Mouse (Mus musculus) forelimb bud, embryonic 11.5 days (tissue): ENCODE measurements at regions not wholly inside any gene's neighbourhood (a gene's known extent, or its start where the extent isn't known, plus 50 kb on each side); places are given as distances from the start of the nearest gene placed in this dataset.

Experiments used
- DNase-seq: peaks from one replicate; pipeline ENCODE4 v3.0.0-alpha.2; 2012; ENCODE audit warnings: low read depth, low spot score

DNA sequence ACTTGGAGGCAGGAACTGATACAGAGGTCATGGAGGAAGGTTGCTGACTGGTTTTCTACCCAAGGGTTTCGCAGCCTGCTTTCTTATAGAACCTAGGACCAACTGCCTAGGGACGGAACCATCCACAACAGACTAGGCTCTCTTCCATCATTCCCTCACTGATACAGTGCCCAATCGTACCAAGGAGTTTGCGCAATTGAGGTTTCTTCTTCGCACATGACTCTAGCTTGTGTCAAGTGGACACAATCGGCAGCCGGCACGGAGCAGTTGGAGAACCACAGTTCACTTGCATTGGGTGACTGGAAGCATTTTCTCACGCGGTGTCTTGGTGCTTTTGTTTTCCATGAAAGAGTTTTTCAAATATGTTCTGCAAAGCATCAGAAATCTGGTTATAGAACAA, 149.1 kb upstream of the Dyrk2 start:
- DNase-seq = no peak

DNA sequence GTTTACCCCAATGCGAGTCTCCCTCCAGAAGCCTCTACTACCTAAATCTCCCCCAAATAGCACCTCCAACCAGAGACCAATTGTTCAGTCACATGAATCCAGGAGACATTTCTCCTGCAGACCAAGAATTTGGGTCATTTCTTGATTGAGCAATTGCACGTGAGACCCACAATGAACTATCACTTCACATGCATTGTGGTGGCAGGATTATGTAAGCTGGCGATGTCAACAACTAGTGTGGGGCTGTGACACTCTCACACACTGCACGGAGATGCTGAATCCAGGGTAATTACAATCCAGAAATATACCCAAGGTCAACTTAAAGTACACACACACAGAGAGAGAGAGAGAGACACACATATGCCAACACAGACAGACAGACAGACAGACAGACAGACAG, 148.5 kb upstream of the Dyrk2 start:
- no peak for DNase-seq

DNA sequence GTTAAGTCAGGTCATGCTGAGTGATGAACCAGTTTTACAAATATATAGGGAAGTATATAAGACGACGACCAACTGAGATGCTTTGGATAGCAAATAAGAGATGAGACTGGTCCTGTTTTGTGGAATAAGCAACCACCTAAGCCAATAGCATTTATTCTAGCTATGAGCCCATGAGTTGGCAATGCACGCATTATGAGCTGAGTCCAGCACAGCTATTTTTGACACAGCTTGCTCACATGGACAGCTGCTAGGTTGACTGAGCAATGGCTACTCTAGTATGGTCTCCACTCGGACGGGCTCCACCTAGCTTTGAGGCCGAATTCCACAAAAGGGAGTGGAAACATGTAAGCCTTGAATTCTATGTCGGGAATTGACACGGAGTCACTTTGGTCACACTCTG, 146.1 kb upstream of the Dyrk2 start:
- DNase-seq = no peak

DNA sequence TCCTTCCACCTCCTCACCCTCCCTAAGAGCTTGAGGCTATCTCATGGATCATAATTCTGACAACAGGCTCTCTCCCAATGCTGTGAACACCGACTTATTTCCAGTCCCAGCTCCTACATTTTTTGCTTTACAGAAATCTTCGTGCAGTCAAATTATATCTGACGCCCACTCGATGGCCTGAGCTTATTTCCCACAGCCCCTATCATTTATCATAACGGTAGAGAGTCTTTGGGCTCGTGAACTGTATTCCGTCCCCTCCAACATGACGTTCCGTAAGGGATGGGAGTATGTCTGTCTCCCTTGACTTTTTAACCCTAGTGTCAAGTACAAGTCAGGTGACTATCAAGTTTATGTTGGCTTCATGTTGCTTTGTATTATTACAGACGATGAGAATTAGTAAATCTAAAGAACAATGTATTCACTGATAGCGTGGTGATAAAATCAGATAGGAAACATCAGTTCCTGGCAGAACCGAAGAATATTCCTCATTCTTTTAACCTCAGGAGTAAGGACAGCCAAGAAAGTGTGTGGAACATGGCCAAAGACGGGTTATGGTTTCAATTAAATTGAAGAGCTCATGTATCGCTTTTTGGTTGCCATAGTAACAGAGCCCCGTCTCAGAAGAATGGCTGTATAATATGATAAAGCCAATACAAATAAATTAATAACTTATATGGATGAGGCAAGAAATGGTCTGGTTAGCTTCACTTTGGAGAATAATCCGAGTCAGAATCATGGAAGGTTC, 145.5 kb upstream of the Dyrk2 start:
- DNase-seq = no peak

DNA sequence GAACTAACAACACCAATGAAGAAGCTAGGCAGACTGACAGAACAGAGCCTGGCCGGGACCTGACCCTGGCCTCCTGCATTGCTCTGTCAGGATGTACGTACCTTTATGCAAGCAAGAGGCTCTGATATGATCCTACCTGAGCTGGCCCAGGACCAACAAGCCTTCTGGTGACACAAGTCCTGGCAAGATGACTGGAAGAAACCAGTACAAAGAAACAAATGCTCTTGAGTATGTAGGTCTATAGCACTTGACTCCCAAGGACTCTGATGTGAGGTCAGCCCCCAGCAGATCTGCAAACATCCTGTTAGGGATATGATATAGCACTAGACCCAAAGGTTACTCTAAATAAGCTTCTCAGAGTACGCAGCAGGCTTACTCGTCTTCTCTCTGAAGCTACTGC, 144.7 kb upstream of the Dyrk2 start:
- no peak for DNase-seq

DNA sequence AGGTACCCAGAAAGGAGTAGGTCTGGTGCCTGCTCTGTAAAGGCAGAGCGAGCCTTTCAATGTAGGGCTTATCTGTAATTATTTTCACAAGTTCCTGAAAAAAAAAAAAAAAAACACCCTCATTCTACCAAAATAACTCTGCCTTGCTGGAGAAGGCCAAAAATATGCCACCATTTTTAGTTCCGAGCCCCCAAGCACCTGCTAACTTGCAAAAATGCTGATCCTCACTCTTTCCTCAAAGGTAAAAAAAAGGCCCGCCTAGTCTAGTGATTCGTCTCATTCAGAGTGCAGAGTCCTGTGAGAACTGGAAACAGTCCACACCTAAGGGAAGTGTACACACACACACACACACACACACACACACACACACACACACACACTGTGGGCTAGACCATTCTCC, 143.7 kb upstream of the Dyrk2 start:
- no peak for DNase-seq

DNA sequence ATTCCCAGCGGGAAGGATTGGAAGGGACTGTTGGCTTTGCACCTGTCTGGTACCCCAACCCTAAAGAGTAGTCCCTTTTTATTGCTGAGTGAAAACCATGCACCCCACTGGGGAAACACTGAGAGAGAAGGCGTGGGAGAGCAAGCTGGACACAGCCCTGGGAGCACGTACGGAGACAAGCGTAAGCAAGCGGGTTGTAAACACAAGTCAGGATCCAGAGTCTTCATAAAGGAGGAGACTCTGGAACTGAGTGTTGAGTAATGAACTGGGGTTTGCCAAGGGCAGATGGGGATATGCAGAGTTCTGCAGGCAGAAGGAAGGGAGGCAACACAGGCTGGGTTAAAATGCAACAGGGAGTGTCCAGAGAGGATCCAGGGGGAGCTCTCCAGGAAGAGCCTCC, 141.5 kb upstream of the Dyrk2 start:
- DNase-seq = no peak

DNA sequence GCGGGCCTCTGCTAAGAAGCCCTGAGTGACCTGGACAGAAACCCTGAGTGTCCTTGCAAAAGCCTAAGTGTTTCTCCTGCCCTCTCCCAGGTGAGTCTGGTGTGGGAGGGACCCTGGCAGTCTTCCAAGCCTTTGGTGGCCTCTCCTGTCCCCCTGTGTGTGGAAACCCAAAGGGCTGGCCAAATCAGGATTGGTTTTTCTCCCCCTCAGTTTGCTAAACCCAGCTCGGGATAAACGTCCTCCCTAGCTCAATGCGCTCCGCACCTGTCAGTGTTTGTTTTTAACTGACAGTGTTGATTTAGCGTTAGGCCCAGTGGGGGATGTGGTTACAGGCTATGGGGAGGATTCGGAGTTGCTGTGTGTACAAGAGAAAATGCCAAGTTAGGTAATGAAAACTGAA, 140.9 kb upstream of the Dyrk2 start:
- no peak for DNase-seq

DNA sequence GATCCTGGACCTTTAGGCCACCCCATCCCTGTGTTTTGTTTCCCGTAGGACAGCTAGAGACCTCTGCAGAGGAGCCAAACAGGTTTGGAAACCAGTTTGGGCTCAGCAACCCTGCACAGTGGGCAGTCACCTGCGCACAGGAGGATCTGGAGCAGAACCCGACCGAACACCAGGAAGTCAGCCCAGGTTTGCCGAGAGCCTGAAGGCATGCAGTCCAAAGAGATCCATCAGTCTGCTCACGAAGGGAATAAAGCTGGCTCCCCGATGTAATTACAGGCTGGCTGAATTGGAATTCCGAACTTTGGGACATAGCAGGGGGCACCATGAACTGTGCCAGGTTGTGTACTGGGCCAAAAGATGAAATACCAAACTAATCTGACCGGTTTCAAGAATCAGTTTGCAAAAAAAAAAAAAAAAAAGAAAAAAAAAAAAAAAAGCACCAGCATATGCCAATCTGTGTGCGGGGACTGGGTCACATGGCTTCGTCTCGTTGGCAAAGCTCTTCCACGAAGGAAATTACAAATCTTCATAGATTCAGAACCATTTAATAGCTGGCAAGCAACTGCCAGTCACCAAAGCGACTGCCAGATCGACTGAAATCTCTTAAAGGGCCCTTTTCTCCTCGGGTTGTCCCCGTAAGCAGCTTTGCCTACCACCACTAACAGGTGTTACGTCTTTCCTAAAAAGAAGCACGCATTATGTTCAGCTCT, 137.0 kb upstream of the Dyrk2 start:
- DNase-seq = no peak

DNA sequence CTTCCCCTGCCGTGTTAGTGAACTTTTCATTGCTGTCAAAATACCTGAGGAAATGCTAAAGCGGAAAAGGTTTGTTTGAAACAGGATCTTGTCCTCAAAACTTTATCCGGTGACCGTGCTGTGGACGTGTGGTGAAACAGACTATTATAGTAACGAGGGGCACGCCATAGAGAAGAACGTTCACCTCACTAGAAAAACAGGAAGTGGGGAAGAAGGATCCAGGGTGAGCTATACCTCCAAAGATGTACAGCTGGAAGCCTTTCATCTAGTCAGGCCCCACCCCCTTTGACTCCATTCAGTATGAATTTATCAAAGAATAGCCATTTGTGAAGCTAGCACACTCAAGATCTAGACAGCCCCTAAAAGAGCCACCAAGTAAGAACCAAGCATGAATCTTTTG, 135.5 kb upstream of the Dyrk2 start:
- DNase-seq = no peak

DNA sequence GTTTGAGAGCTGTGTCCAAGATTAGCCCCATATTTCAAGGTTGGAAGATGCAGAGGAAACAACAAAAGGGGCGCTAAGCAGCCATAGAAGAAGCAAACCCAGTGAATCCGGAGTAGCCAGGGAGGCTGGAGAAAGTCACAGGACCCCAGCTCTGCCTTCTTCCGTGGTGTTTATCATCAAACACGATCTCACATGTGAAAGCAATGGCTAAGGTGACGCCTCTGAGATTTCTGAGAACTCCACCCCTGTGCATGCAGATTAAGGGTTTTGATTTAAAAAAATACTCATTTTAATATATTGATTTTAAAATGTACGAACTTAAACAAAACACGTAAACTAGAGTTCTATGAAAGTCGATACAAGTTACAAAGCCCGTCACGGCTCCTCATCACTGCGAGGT, 134.4 kb upstream of the Dyrk2 start:
- DNase-seq = no peak

DNA sequence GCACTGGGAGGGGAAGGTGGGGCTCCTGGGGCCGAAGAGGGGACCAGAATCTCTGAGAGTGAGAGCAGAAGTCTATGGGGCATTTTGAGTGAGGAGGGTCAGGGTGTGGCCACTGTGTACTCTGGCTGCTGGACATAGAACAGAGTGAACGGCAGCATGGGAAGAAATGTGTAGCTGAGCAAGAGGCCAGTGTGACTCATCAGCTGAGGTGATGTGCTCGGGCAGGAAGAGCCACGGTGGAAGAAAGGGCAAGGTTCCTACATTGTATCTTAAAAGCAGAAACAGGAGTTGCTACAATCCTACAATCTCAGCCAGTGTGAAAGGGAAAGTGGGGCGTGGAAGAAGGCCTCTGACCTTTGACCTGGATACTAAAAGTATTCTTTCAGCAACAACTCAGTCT, 133.8 kb upstream of the Dyrk2 start:
- no peak for DNase-seq

DNA sequence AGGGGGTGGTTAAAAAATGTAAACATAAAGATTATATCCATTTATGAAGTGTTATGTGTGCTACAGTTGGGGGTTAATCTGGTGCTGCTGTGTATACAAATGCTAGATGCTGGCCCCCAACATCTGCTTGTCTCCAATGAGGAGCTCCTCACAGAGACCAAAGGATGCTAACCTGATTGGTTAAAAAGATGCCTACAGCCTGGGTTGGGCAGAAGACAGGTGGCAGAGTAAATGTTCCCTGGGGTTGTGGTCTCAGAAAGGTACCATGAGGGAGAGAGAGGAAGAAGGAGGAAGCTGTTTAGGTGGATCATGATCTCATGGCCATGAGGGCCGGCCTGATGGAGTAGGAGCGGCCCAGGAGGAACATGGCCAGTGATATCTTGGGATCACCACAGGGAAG, 133.0 kb upstream of the Dyrk2 start:
- DNase-seq = no peak

DNA sequence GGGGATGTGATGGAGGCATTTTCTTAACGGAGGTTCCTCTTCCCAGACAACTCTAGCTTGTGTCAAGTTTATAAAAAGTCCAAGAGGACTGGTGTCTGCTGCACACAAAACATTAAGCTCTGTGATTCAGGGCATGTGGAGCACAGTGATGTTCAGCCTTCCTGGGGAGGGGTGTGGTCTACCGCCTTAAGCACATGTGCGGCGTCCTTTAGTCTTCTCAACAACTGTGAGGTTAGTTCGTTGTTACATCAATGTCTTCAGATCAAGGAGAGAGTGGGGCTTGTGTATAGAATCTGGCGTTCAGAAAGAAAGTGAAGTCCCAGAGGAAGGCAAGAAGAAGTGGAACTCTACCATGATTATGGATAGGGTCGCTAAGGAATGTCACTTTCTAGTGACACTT, 131.9 kb upstream of the Dyrk2 start:
- DNase-seq = no peak

DNA sequence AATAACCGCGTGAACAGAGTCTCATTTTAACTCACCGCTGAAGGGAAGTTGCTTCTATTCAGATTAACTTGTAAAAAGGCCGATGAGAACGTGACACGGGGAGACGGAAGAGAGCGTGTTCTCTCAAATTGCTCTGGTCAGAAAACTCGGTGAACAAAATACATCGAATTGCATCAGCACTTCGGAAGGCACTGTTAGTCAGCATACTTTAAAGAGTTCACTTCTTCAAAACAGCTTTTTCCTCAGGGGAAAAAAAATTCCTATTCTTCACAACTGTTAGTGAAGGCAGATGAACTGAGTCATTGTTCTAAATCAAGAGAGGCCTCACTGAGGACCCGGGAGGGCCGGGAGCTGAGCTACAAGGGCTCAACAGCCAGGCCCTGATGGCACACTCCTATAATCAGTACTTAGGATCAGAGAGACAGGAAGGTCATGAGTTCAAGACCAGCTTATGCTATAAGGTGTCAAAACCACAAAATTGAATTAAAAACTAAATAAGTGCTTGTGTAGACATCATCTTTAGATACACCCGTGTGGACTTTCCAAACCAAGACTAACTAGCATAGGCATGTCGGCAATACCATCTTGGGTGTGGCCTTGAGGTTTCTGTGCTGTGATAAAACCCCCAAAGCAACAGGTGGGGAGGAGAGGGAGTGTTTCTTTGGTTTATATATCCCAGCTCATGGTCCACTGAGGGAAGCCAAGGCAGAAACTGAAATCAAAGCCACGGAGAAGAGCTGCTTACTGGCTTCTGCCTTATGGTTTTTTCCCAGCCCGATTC, 131.2 kb upstream of the Dyrk2 start:
- DNase-seq = no peak

DNA sequence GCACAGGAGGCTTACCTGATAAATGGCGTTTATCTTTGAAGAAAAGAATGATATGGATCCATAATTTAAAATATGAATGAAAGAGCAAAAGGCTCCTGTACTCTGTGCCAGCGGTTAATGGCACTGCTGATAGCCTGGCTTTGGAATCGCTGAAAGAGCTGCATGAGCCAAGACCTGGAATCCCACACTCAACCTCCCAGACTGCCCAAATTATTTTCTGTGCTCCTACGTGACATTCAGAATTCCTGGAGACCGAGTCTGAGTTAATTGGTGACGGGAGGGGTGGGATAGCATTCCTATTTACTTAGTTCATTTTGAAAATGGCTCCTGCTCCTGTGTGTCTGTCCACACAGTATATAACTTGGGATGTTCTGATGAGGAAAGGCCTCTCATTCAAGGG, 129.0 kb upstream of the Dyrk2 start:
- DNase-seq = no peak

DNA sequence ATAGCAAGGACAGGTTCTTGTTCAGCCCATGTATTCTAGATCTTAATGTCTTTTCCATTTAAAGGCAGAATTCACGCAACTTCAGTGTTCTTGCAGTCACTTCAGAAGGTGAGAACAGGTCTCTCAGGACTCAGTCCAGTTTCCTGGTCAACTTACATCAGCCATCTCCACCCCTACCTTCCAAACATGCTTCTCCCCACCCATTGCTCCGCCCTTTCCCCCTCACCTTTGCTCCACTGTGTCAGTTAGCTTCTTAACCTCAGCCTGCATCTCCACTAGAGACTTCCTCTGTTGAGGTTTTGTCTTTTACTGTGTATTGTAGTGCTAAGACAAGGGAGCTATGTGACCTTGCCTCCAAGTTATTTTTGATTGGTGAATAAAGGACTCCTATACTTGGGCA, 127.0 kb upstream of the Dyrk2 start:
- no peak for DNase-seq

DNA sequence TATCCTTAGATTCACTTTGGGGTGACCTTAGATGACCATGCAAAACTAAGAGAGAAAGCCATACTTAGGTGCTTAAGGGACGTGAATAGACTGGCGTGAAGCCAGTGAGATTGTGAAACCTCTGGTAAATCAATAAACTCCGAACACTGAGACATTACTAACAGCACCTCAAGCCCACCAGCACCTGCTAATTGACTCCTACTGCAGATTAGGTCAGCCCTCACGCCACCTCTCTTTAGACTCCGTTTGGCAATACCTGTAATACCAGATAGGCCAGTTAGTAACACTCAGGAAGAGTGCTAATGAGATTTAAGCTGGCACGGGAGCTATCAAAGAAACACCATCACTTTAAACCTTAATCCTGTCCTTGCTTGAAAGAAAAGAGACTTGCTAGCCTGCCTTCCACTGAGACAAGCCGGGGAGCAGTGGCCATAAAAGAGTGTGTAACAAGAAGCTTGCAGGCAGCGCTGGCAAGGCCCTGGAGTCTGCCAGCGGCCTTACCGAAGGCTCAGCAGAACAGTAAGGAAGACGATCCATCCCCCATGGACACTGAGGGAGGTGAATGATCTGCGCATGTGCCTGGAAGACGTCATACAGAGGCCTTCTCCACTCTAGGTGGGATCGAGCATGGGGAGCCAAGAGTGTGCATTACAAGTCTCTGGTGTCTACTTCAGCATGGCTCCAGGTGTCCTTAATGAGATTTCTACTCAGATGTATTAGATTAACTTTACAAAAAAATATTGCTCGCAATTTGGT, 124.0 kb upstream of the Dyrk2 start:
- no peak for DNase-seq

DNA sequence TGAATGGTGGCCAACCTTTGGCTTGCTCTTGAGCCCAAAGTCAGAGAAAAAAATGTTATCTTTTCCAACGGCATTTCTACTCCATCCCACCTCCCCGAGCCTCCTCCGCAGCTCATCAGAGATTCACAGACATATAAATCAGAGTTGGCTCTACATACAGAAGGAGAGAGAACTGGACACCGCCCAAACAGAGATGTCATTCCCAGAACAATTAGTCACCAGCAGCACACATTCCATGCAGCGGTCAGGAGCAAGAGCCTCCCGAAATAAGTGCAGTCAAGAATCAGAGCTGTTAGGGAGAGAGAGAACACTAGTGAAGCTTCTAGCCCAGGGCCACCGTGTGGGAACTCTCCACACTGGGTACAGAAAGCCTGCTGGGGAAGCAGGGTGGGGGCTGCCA, 121.2 kb upstream of the Dyrk2 start:
- no peak for DNase-seq

DNA sequence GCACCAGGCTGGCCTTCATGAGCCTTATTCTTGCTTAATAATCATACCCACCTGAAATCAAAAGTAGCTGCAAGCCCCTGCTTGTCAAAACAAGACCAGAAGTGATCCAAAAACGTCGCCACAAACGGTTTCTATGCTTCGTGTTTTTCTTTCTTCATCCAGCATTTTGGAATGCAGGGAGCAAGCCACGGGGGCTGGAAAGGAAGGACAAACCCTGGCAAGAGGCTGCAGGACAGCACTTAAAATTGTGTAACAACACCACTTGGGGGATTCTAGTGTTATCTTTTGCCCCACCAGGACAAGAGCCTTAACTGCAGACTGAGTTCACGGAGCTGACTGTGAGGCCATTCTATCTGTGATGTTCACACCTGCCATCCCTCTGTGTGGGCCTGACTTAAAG, 120.5 kb upstream of the Dyrk2 start:
- DNase-seq = no peak

DNA sequence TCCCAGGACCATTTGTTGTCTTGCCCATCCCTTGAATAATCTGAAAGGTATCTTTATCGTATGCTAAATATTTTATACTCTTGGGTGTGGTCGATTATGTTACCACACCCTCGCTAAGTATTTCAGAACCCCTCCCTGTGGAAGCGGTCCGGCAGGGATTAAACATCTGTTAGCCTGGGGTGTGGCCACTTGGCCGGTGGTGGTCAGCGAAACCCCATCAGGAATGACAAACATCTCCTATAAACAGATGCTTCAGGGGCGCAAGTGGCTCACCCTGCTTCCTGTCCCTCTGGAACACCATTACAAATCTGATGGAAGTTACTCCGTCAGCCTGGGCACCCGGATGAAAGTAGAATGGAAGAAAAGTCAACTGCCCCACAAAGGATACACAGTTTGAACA, 119.8 kb upstream of the Dyrk2 start:
- no peak for DNase-seq

DNA sequence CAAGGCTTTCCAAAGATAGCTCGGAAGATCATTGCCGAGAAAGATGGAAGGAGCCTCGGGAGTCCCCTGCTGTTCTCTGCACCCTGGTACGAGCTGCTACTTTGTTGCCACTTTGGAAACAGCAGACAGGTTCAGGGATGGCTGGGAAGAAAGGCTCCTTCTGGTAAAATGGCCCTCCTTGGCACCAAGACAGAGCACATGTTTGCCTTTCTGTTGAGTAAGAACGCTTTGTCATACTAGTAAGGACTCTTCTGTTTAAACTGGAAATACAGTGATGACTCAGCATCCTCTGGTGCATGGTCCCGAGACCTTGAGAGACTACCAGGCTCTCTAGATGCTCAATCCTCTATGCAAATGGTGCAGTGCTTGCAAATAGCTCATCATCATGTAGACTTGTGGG, 118.2 kb upstream of the Dyrk2 start:
- DNase-seq = no peak
